Mouse (Mus musculus): ENCODE measurements at regions not wholly inside any gene's neighbourhood (a gene's known extent, or its start where the extent isn't known, plus 50 kb on each side); places are given as distances from the start of the nearest gene placed in this dataset.
"Not testable (repeated sequence)": the region's sequence is repeated elsewhere in the genome, so short reads cannot be mapped to it uniquely, and the experiment has no call there.

GRCm38 (mm10) chr2:100918122-100918521, 706.4 kb upstream of the Rag2 start:
- Histone ChIP-seq H3K36me3 (ENCODE audit: poor library complexity, severe bottlenecking) (no peaks in the 10 kb centered on the region), H3K4me1 (no peaks in the 10 kb centered on the region), H3K4me3 (no peak overlapping the region), H3K27me3 (no peaks in the 10 kb centered on the region), H3K4me2 (no peak overlapping the region), H3K9ac (no peak overlapping the region), H3K9me3 (replicated peaks) (no peaks in the 10 kb centered on the region), H3K27ac (no peak overlapping the region)
- 60% methylated on average over 3 of the region's 3 CpGs for WGBS
- peak; percentile 89 for ATAC-seq

- no peaks in the 10 kb centered on the region for H3K4me1 ChIP-seq
- no peak overlapping the region for H3K4me2 ChIP-seq
- no peak overlapping the region for H3K4me3 ChIP-seq
- H3K9me3 ChIP-seq (replicated peaks), result no peaks in the 10 kb centered on the region
- H3K27me3 ChIP-seq, result no peaks in the 10 kb centered on the region
- H3K27ac ChIP-seq, result no peak overlapping the region
- no peaks in the 10 kb centered on the region for H3K36me3 ChIP-seq (ENCODE audit: poor library complexity, severe bottlenecking)
- no peak overlapping the region for H3K9ac ChIP-seq
- 93% methylated on average over 1 of the region's 1 CpGs for WGBS
- ATAC-seq, result no peak
These were observed 704.8 kb upstream of the Rag2 start for GRCm38 (mm10) chr2:100919537-100920212.

- 46% methylated on average over 3 of the region's 3 CpGs for WGBS
- not testable (repeated sequence) for H3K36me3 ChIP-seq (ENCODE audit: poor library complexity, severe bottlenecking); H3K4me2 ChIP-seq; H3K9me3 ChIP-seq (replicated peaks); H3K27me3 ChIP-seq; H3K4me1 ChIP-seq; H3K4me3 ChIP-seq; H3K9ac ChIP-seq; ATAC-seq; H3K27ac ChIP-seq
These were observed 675.9 kb upstream of the Rag2 start for GRCm38 (mm10) chr2:100948632-100949031.

GRCm38 (mm10) chr2:100959412-100959811, 665.1 kb upstream of the Rag2 start:
- ATAC-seq, result no peak
- no peak overlapping the region for H3K4me3 ChIP-seq
- H3K36me3 ChIP-seq (ENCODE audit: poor library complexity, severe bottlenecking), result no peaks in the 10 kb centered on the region
- no peaks in the 10 kb centered on the region for H3K27me3 ChIP-seq
- no peaks in the 10 kb centered on the region for H3K9me3 ChIP-seq (replicated peaks)
- no peak overlapping the region for H3K4me2 ChIP-seq
- H3K9ac ChIP-seq, result no peak overlapping the region
- H3K4me1 ChIP-seq, result no peaks in the 10 kb centered on the region
- H3K27ac ChIP-seq, result no peak overlapping the region
- WGBS, result 90% methylated on average over 1 of the region's 1 CpGs

- Histone ChIP-seq H3K9ac (no peak overlapping the region), H3K4me2 (no peak overlapping the region), H3K9me3 (replicated peaks) (no peaks in the 10 kb centered on the region), H3K4me1 (no peaks in the 10 kb centered on the region), H3K36me3 (ENCODE audit: poor library complexity, severe bottlenecking) (no peaks in the 10 kb centered on the region), H3K27ac (no peak overlapping the region), H3K27me3 (no peaks in the 10 kb centered on the region), H3K4me3 (no peak overlapping the region)
- ATAC-seq, result no peak
- 80% methylated on average over 2 of the region's 2 CpGs for WGBS
These were observed 659.9 kb upstream of the Rag2 start for GRCm38 (mm10) chr2:100964584-100964983.

- no peaks in the 10 kb centered on the region for H3K9me3 ChIP-seq (replicated peaks)
- no peak overlapping the region for H3K4me3 ChIP-seq
- no peaks in the 10 kb centered on the region for H3K4me1 ChIP-seq
- no peak overlapping the region for H3K9ac ChIP-seq
- H3K27ac ChIP-seq, result no peak overlapping the region
- no peak for ATAC-seq
- H3K36me3 ChIP-seq (ENCODE audit: poor library complexity, severe bottlenecking), result no peaks in the 10 kb centered on the region
- no peak overlapping the region for H3K4me2 ChIP-seq
- no peaks in the 10 kb centered on the region for H3K27me3 ChIP-seq
These were observed 647.3 kb upstream of the Rag2 start for GRCm38 (mm10) chr2:100977202-100977601.

GRCm38 (mm10) chr2:100982362-100982761, 642.2 kb upstream of the Rag2 start:
- no peaks in the 10 kb centered on the region for H3K27me3 ChIP-seq
- no peaks in the 10 kb centered on the region for H3K9me3 ChIP-seq (replicated peaks)
- ATAC-seq, result no peak
- H3K4me2 ChIP-seq, result no peak overlapping the region
- H3K4me1 ChIP-seq, result no peaks in the 10 kb centered on the region
- H3K36me3 ChIP-seq (ENCODE audit: poor library complexity, severe bottlenecking), result no peaks in the 10 kb centered on the region
- 80% methylated on average over 1 of the region's 1 CpGs for WGBS
- H3K27ac ChIP-seq, result no peak overlapping the region
- H3K4me3 ChIP-seq, result no peak overlapping the region
- no peak overlapping the region for H3K9ac ChIP-seq

- Histone ChIP-seq H3K36me3 (ENCODE audit: poor library complexity, severe bottlenecking) (no peaks in the 10 kb centered on the region), H3K27ac (no peak overlapping the region), H3K4me3 (no peak overlapping the region), H3K27me3 (no peaks in the 10 kb centered on the region), H3K9ac (no peak overlapping the region), H3K9me3 (replicated peaks) (no peaks in the 10 kb centered on the region), H3K4me1 (no peaks in the 10 kb centered on the region), H3K4me2 (no peak overlapping the region)
- ATAC-seq, result no peak
- 94% methylated on average over 3 of the region's 3 CpGs for WGBS
These were observed 609.2 kb upstream of the Rag2 start for GRCm38 (mm10) chr2:101015353-101015752.

GRCm38 (mm10) chr2:101019384-101019783, 605.1 kb upstream of the Rag2 start:
- H3K4me1 ChIP-seq, result no peaks in the 10 kb centered on the region
- H3K4me3 ChIP-seq, result no peak overlapping the region
- H3K4me2 ChIP-seq, result no peak overlapping the region
- H3K27ac ChIP-seq, result no peak overlapping the region
- WGBS, result 98% methylated on average over 2 of the region's 2 CpGs
- no peaks in the 10 kb centered on the region for H3K27me3 ChIP-seq
- H3K36me3 ChIP-seq (ENCODE audit: poor library complexity, severe bottlenecking), result no peaks in the 10 kb centered on the region
- H3K9me3 ChIP-seq (replicated peaks), result no peaks in the 10 kb centered on the region
- ATAC-seq, result no peak
- H3K9ac ChIP-seq, result no peak overlapping the region

GRCm38 (mm10) chr2:101021515-101021914, 603.0 kb upstream of the Rag2 start:
- H3K4me1 ChIP-seq, result no peaks in the 10 kb centered on the region
- H3K4me3 ChIP-seq, result no peak overlapping the region
- WGBS, result 85% methylated on average over 2 of the region's 2 CpGs
- peak; percentile 82 for ATAC-seq
- no peaks in the 10 kb centered on the region for H3K9me3 ChIP-seq (replicated peaks)
- no peak overlapping the region for H3K27ac ChIP-seq
- H3K9ac ChIP-seq, result no peak overlapping the region
- no peaks in the 10 kb centered on the region for H3K27me3 ChIP-seq
- no peak overlapping the region for H3K4me2 ChIP-seq
- H3K36me3 ChIP-seq (ENCODE audit: poor library complexity, severe bottlenecking), result no peaks in the 10 kb centered on the region

- no peak overlapping the region for H3K4me2 ChIP-seq
- no peaks in the 10 kb centered on the region for H3K36me3 ChIP-seq (ENCODE audit: poor library complexity, severe bottlenecking)
- no peak for ATAC-seq
- no peaks in the 10 kb centered on the region for H3K27me3 ChIP-seq
- H3K9ac ChIP-seq, result no peak overlapping the region
- H3K4me1 ChIP-seq, result no peaks in the 10 kb centered on the region
- H3K27ac ChIP-seq, result no peak overlapping the region
- WGBS, result 86% methylated on average over 3 of the region's 3 CpGs
- no peaks in the 10 kb centered on the region for H3K9me3 ChIP-seq (replicated peaks)
- H3K4me3 ChIP-seq, result no peak overlapping the region
These were observed 581.5 kb upstream of the Rag2 start for GRCm38 (mm10) chr2:101043050-101043449.

GRCm38 (mm10) chr2:101062939-101063338, 561.6 kb upstream of the Rag2 start:
- Histone ChIP-seq H3K9me3 (replicated peaks) (no peaks in the 10 kb centered on the region), H3K4me2 (no peak overlapping the region), H3K27me3 (no peaks in the 10 kb centered on the region), H3K9ac (no peak overlapping the region), H3K4me3 (no peak overlapping the region), H3K4me1 (no peaks in the 10 kb centered on the region), H3K27ac (no peak overlapping the region), H3K36me3 (ENCODE audit: poor library complexity, severe bottlenecking) (no peaks in the 10 kb centered on the region)
- WGBS, result 84% methylated on average over 4 of the region's 4 CpGs
- no peak for ATAC-seq

- no peak for ATAC-seq
- H3K27me3 ChIP-seq, result no peaks in the 10 kb centered on the region
- H3K4me2 ChIP-seq, result no peak overlapping the region
- H3K9me3 ChIP-seq (replicated peaks), result no peaks in the 10 kb centered on the region
- no peaks in the 10 kb centered on the region for H3K4me1 ChIP-seq
- no peaks in the 10 kb centered on the region for H3K36me3 ChIP-seq (ENCODE audit: poor library complexity, severe bottlenecking)
- H3K4me3 ChIP-seq, result no peak overlapping the region
- H3K9ac ChIP-seq, result no peak overlapping the region
- H3K27ac ChIP-seq, result no peak overlapping the region
These were observed 549.5 kb upstream of the Rag2 start for GRCm38 (mm10) chr2:101074990-101075389.

Data from forebrain, embryonic 13.5 days (tissue).